9 mouse cellular contexts compared by ENCODE assay signal in genomic region chr1:183345817-183346195, GRCm38 (mm10). TPM values are rescaled to one million over a fixed set of nuclear protein-coding genes. Genes with fewer than 3 reads are reported as not detected.
DNase-seq lines count a peak whose midpoint lies in the region; ATAC-seq and TF ChIP-seq lines count a peak whose summit lies in the region.
"Had no signal": no experiment of that assay in that cellular context is flagged by ENCODE, and none has a peak within 500 bp of the region (broad histone marks: within the 10 kb centered on the region; RNA-seq: fewer than 3 reads in every experiment).

No protein-coding gene starts in this region.

- TF ChIP-seq CTCF in heart, postnatal 0 days (IDR thresholded peaks at IDR 0.05; ENCODE audit: low read depth): no peak

- peak overlapping the region; percentile 96 for H3K4me2 ChIP-seq in heart, embryonic 13.5 days
- peak overlapping the region; percentile 77 for H3K4me2 ChIP-seq in heart, postnatal 0 days (ENCODE audit: low read depth, low read length)

- WGBS in heart, embryonic 13.5 days: 5% methylated on average over 10 of the region's 10 CpGs
- 7% methylated on average over 9 of the region's 10 CpGs for WGBS in heart, postnatal 0 days

- DNase-seq in heart, postnatal 14 days: no peak
- no peak for DNase-seq in ES-E14 (ENCODE audit: low read depth, low spot score)
- DNase-seq in heart, postnatal 0 days (ENCODE audit: low spot score): no peak
- no peak for DNase-seq in urinary bladder, postnatal 4 days (ENCODE audit: low spot score in 2 of 2)
- no peak for DNase-seq in gastrocnemius, adult 8-10 months (ENCODE audit: low spot score in 2 of 2)
- no peak for DNase-seq in layer of hippocampus, adult 9-10 months (ENCODE audit: low spot score)

- peaks cover 51% of the 10 kb centered on the region for H3K36me3 ChIP-seq in heart, embryonic 13.5 days
- peaks cover 19% of the 10 kb centered on the region; the same call in 1 of the 2 replicates for H3K36me3 ChIP-seq in ES-E14 (ENCODE audit: control insufficient read depth, insufficient read depth, low read length, poor library complexity, severe bottlenecking)
- peaks cover 38% of the 10 kb centered on the region for H3K36me3 ChIP-seq in heart, postnatal 0 days (replicated peaks; ENCODE audit: control insufficient read depth, insufficient read depth, low read length)
- H3K36me3 ChIP-seq in megakaryocyte, embryonic 14.5 days (replicated peaks; ENCODE audit: low read length): peaks cover 53% of the 10 kb centered on the region

- H3K4me1 ChIP-seq in heart, embryonic 13.5 days: peaks cover 14% of the 10 kb centered on the region
- peaks cover 2 to 3% of the 10 kb centered on the region in 2 experiments; a peak in 2 of 4 replicates for H3K4me1 ChIP-seq in ES-E14 (ENCODE audit: control insufficient read depth in 2 of 2, insufficient read depth in 2 of 2, low read length in 2 of 2, poor library complexity in 1 of 2)
- no peaks in the 10 kb centered on the region; the same call in 1 of the 2 replicates for H3K4me1 ChIP-seq in heart, postnatal 0 days (ENCODE audit: control insufficient read depth, insufficient read depth)
- peaks cover 52% of the 10 kb centered on the region for H3K4me1 ChIP-seq in megakaryocyte, embryonic 14.5 days

- TF ChIP-seq EP300 in heart, postnatal 0 days (IDR thresholded peaks at IDR 0.05; ENCODE audit: low read depth): no peak

- no peaks in the 10 kb centered on the region for H3K27me3 ChIP-seq in heart, embryonic 13.5 days (replicated peaks)
- H3K27me3 ChIP-seq in heart, postnatal 0 days (ENCODE audit: control insufficient read depth, insufficient read depth, low read length): no peaks in the 10 kb centered on the region
- no peaks in the 10 kb centered on the region for H3K27me3 ChIP-seq in megakaryocyte, embryonic 14.5 days (replicated peaks)
- H3K27me3 ChIP-seq: Patski had no signal

- H3K9me3 ChIP-seq in heart, embryonic 13.5 days: no peaks in the 10 kb centered on the region
- no peaks in the 10 kb centered on the region for H3K9me3 ChIP-seq in ES-E14 (ENCODE audit: control insufficient read depth, insufficient read depth, low read depth, low read length)
- H3K9me3 ChIP-seq in heart, postnatal 0 days (replicated peaks; ENCODE audit: control insufficient read depth, low read length): no peaks in the 10 kb centered on the region
- H3K9me3 ChIP-seq in megakaryocyte, embryonic 14.5 days: no peaks in the 10 kb centered on the region

- peak overlapping the region; percentile 93 for H3K9ac ChIP-seq in heart, embryonic 13.5 days
- peak overlapping the region; percentile 87 for H3K9ac ChIP-seq in ES-E14 (ENCODE audit: insufficient read depth, low read depth, low read length, poor library complexity, severe bottlenecking)
- H3K9ac ChIP-seq in heart, postnatal 0 days (replicated peaks; ENCODE audit: low read depth, low read length): peak overlapping the region; percentile 87

- no peak for ATAC-seq in heart, embryonic 13.5 days (ENCODE audit: extremely low read depth, insufficient number of reproducible peaks, low FRiP score, low TSS enrichment)
- ATAC-seq in heart, postnatal 0 days (ENCODE audit: insufficient read depth, low read depth): no peak

- in situ Hi-C loops in ES-E14 (cut with MboI; ENCODE audit: low sequenced_read_pairs in 2 of 2, unreplicated experiment in 2 of 2): no loop called here

- peak overlapping the region; percentile 79 for H3K4me3 ChIP-seq in heart, embryonic 13.5 days
- peak overlapping the region; percentile 88 to 93 for H3K4me3 ChIP-seq in ES-E14 (ENCODE audit: insufficient read depth in 1 of 2, low read depth in 1 of 2, low read length in 2 of 2, poor library complexity in 1 of 2, severe bottlenecking in 1 of 2)
- peak overlapping the region; percentile 85 for H3K4me3 ChIP-seq in heart, postnatal 0 days (ENCODE audit: low read depth, low read length)
- H3K4me3 ChIP-seq in megakaryocyte, embryonic 14.5 days (replicated peaks): peak overlapping the region; percentile 99

- peak overlapping the region; percentile 81 for H3K27ac ChIP-seq in heart, embryonic 13.5 days (replicated peaks)
- peak overlapping the region; percentile 40; the same call in 1 of the 2 replicates for H3K27ac ChIP-seq in ES-E14 (ENCODE audit: insufficient read depth, low read depth, low read length, poor library complexity, severe bottlenecking)
- H3K27ac ChIP-seq in heart, postnatal 0 days (ENCODE audit: low read depth): peak overlapping the region; percentile 87

- intact Hi-C loops in heart, postnatal 14 days (cut with DNase I): no loop called here

TF ChIP-seq in ES-E14, 5 proteins besides CTCF, POLR2A, EP300 and RAD21:
- TF ChIP-seq ZNF384 (IDR thresholded peaks at IDR 0.05; ENCODE audit: low read depth, low read length) (no peak), ZC3H11A (IDR thresholded peaks at IDR 0.05; ENCODE audit: borderline replicate concordance, low read depth, low read length) (no peak), HCFC1 (IDR thresholded peaks at IDR 0.05; ENCODE audit: borderline replicate concordance, insufficient read depth, low read length) (no peak), CHD2 (IDR thresholded peaks at IDR 0.05; ENCODE audit: low read depth, low read length) (no peak), MAFK (IDR thresholded peaks at IDR 0.05; ENCODE audit: insufficient read depth, low read depth, low read length) (no peak)
TF ChIP-seq in ES-E14: peak in this region for 0.

RNA-seq across cellular contexts. Expression of gene Mia3, which starts 23.5 kb away (rescaled TPM):
- polyA plus RNA-seq in heart, embryonic 13.5 days (2015; fragmentation: Nextera tagmentation; extraction: Ambion mirVana): 57.9 and 60.5 TPM in 2 replicates
- 100 to 1,000 TPM; 104 to 115 TPM for total RNA-seq in heart, postnatal 14 days (2021)
- total RNA-seq in ES-E14 (2012; rRNA removed): 182 and 232 TPM in 2 replicates
- 55.1 and 168 TPM in 2 replicates for total RNA-seq in heart, postnatal 0 days (2014; rRNA removed; ENCODE audit: low replicate concordance)
- polyA plus RNA-seq in heart, postnatal 0 days (2015; fragmentation: Nextera tagmentation; extraction: Ambion mirVana): 41.3 and 46.0 TPM in 2 replicates
- polyA plus RNA-seq in megakaryocyte, embryonic 14.5 days (2012; ENCODE audit: insufficient read depth, low replicate concordance): 26.0 and 26.1 TPM in 2 replicates
- 100 to 1,000 TPM; 195 to 255 (median 213) TPM for total RNA-seq in gastrocnemius, adult 8-10 months (2022)

RNA-seq across cellular contexts. Expression of gene Taf1a, which starts 43.0 kb away (rescaled TPM):
- polyA plus RNA-seq in heart, embryonic 13.5 days (2015; fragmentation: Nextera tagmentation; extraction: Ambion mirVana): 13.5 and 13.8 TPM in 2 replicates
- total RNA-seq in heart, postnatal 14 days (2021): 10 to 100 TPM in 1 of 2 experiments, 1 to 10 TPM in 1; 9.6 to 13.0 TPM
- total RNA-seq in ES-E14 (2012; rRNA removed): 20.7 and 20.8 TPM in 2 replicates
- 0.11 and 7.4 TPM in 2 replicates for total RNA-seq in heart, postnatal 0 days (2014; rRNA removed; ENCODE audit: low replicate concordance)
- polyA plus RNA-seq in heart, postnatal 0 days (2015; fragmentation: Nextera tagmentation; extraction: Ambion mirVana): 8.5 and 9.2 TPM in 2 replicates
- polyA plus RNA-seq in megakaryocyte, embryonic 14.5 days (2012; ENCODE audit: insufficient read depth, low replicate concordance): 1.8 TPM in 1 of 2 replicates, not detected in the other
- 1 to 10 TPM; 4.0 to 7.9 (median 5.3) TPM for total RNA-seq in gastrocnemius, adult 8-10 months (2022)

RNA-seq across cellular contexts. Expression of gene Brox, which starts 48.7 kb away (rescaled TPM):
- polyA plus RNA-seq in heart, embryonic 13.5 days (2015; fragmentation: Nextera tagmentation; extraction: Ambion mirVana): 35.9 and 36.6 TPM in 2 replicates
- 10 to 100 TPM; 36.1 to 40.1 TPM for total RNA-seq in heart, postnatal 14 days (2021)
- total RNA-seq in ES-E14 (2012; rRNA removed): 25.5 and 34.1 TPM in 2 replicates
- total RNA-seq in heart, postnatal 0 days (2014; rRNA removed; ENCODE audit: low replicate concordance): 41.9 and 43.9 TPM in 2 replicates
- polyA plus RNA-seq in heart, postnatal 0 days (2015; fragmentation: Nextera tagmentation; extraction: Ambion mirVana): 37.4 and 38.3 TPM in 2 replicates
- polyA plus RNA-seq in megakaryocyte, embryonic 14.5 days (2012; ENCODE audit: insufficient read depth, low replicate concordance): 0.50 and 3.7 TPM in 2 replicates
- total RNA-seq in gastrocnemius, adult 8-10 months (2022): 10 to 100 TPM; 17.3 to 20.3 (median 18.2) TPM

RNA-seq across cellular contexts. Expression of gene Aida, which starts 49.4 kb away (rescaled TPM):
- 28.3 and 29.3 TPM in 2 replicates for polyA plus RNA-seq in heart, embryonic 13.5 days (2015; fragmentation: Nextera tagmentation; extraction: Ambion mirVana)
- 10 to 100 TPM; 22.4 to 28.4 TPM for total RNA-seq in heart, postnatal 14 days (2021)
- total RNA-seq in ES-E14 (2012; rRNA removed): 22.0 and 28.5 TPM in 2 replicates
- 15.0 and 26.8 TPM in 2 replicates for total RNA-seq in heart, postnatal 0 days (2014; rRNA removed; ENCODE audit: low replicate concordance)
- 19.6 and 20.9 TPM in 2 replicates for polyA plus RNA-seq in heart, postnatal 0 days (2015; fragmentation: Nextera tagmentation; extraction: Ambion mirVana)
- 1.9 and 13.2 TPM in 2 replicates for polyA plus RNA-seq in megakaryocyte, embryonic 14.5 days (2012; ENCODE audit: insufficient read depth, low replicate concordance)
- 10 to 100 TPM; 16.6 to 21.7 (median 19.6) TPM for total RNA-seq in gastrocnemius, adult 8-10 months (2022)
